Mouse (Mus musculus) C2C12 (cell line): ENCODE measurements around the gene Serinc4. TPM values are rescaled to one million over a fixed set of nuclear protein-coding genes. Genes with fewer than 3 reads are reported as not detected.
"Not testable (repeated sequence)": the region's sequence is repeated elsewhere in the genome, so short reads cannot be mapped to it uniquely, and the experiment has no call there.

ENCODE experiments used
- H3K27me3 ChIP-seq: one replicate; pipeline ENCODE4 v1.6.1; 2011; ENCODE audit not compliant: control insufficient read depth, insufficient read depth, insufficient read length
- H3K36me3 ChIP-seq: one replicate; pipeline ENCODE4 v1.6.1; 2011; ENCODE audit not compliant: control insufficient read depth, insufficient read depth
- H3K4me3 ChIP-seq: one replicate; pipeline ENCODE4 v1.5.1; 2011; ENCODE audit warnings: mild to moderate bottlenecking, control low read depth; ENCODE audit not compliant: poor library complexity, insufficient read depth, severe bottlenecking
- H3K79me2 ChIP-seq: one replicate; pipeline ENCODE4 v1.6.1; 2011; ENCODE audit not compliant: control insufficient read depth, insufficient read depth
- H3K79me3 ChIP-seq: one replicate; pipeline ENCODE4 v1.6.1; 2011; ENCODE audit warnings: low read depth, control low read depth
- H3ac ChIP-seq: one replicate; pipeline ENCODE3; 2011; ENCODE audit warnings: low read depth; ENCODE audit not compliant: control insufficient read depth, insufficient read length
- CEBPB ChIP-seq: IDR thresholded peaks from one replicate; pipeline ENCODE4 v1.6.1; 2011; ENCODE audit warnings: low read depth, mild to moderate bottlenecking, control low read depth, moderate library complexity
- CTCF ChIP-seq: IDR thresholded peaks from one replicate; pipeline ENCODE4 v1.5.1; 2011; ENCODE audit not compliant: control insufficient read depth, insufficient read depth, insufficient read length
- FOSL1 ChIP-seq: IDR thresholded peaks from one replicate; pipeline ENCODE4 v1.8.0; 2011; ENCODE audit warnings: mild to moderate bottlenecking, low read length; ENCODE audit not compliant: poor library complexity, insufficient read depth, severe bottlenecking
- MAX ChIP-seq: IDR thresholded peaks from one replicate; pipeline ENCODE4 v1.6.1; 2011; ENCODE audit warnings: mild to moderate bottlenecking, control low read depth
- MYOD1 ChIP-seq: IDR thresholded peaks from one replicate; pipeline ENCODE4 v1.6.1; 2011; ENCODE audit warnings: low read depth; ENCODE audit not compliant: control insufficient read depth, insufficient read length
- MYOG ChIP-seq: IDR thresholded peaks from one replicate; pipeline ENCODE4 v1.6.1; 2011; ENCODE audit not compliant: control insufficient read depth, insufficient read length; ENCODE audit errors: extremely low read depth
- USF1 ChIP-seq: IDR thresholded peaks from one replicate; pipeline ENCODE4 v1.6.1; 2011; ENCODE audit warnings: low read depth, mild to moderate bottlenecking, control low read depth, moderate library complexity
- polyA plus RNA-seq: library from polyadenylated mRNA; unstranded; fragments of >200 nt; fragmentation: generic; extraction: Trizol; gene quantifications from one replicate; pipeline ENCODE4 v1.2.1, GENCODE M21; 2012; ENCODE audit warnings: missing spikeins

Serinc4 gene
- polyA plus RNA-seq, 1 experiment, result 0.20 TPM

DNA sequence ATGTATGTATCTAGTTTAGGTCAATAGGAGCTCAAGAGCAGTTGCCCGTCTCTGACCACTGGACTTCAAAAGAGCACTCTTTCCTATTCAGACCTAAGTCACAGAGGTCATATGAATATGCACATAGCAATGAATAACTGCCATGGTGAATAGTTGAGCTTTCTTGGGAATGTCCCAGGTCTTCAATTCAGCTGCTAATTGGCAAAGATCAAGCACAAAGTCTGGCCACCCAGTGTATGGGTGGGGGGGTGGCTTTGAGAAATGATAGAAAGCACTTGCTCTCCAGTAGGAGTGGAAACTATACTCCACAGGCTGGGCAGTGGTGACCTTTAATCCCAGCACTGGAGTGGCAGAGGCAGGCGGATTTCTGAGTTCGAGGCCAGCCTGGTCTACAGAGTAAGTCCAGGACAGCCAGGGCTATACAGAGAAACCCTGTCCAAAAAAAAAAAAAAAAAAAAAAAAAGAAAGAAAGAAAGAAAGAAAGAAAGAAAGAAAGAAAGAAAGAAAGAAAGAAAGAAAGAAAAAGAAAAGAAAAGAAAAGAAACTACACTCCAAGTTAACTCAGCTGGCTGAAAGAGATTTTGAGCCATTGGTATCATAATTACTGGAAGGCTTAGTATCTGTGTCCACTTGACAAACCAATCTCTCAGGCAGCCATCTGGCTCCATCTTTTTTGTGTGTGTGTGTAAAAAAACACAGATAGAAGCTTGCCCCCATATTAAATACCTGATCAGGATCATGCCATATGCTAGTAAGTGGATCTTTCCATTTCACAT, 21.1 kb upstream of the Serinc4 start:
- peaks cover 2% of the 10 kb centered on the region for H3K79me3 ChIP-seq
- H3K36me3 ChIP-seq, result no peaks in the 10 kb centered on the region
- TF ChIP-seq CEBPB, result no peak
- TF ChIP-seq CTCF, result no peak
- no peak for TF ChIP-seq FOSL1
- TF ChIP-seq MAX, result no peak
- no peak for TF ChIP-seq MYOD1
- TF ChIP-seq USF1, result no peak
- no peak for TF ChIP-seq MYOG
- H3K27me3 ChIP-seq, result no peaks in the 10 kb centered on the region
- no peak overlapping the region for H3K4me3 ChIP-seq
- H3K79me2 ChIP-seq, result peaks cover 7% of the 10 kb centered on the region
- H3ac ChIP-seq, result no peak overlapping the region

DNA sequence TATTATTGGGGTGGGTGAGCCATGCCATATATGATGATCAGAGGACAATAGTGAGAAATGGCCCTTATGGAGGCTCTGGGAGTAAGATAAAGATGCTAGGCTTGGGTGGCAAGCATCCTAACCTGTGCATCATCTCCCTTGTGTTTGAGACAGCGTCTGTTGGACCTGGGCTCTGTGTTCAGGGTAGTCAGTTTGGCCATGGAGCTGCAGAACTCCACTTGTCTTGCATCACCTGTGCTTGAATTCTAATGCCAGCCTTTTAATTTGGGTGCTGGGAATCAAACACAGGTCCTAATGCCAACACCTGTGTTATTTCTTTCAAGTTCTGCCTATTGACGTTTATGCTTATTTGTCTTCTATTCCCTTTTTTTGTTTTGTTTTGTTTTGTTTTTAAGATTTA, 18.7 kb upstream of the Serinc4 start:
- peaks cover 23% of the 10 kb centered on the region for H3K79me2 ChIP-seq
- not testable (repeated sequence) for H3K27me3 ChIP-seq, H3K79me3 ChIP-seq, H3ac ChIP-seq, H3K36me3 ChIP-seq, H3K4me3 ChIP-seq

DNA sequence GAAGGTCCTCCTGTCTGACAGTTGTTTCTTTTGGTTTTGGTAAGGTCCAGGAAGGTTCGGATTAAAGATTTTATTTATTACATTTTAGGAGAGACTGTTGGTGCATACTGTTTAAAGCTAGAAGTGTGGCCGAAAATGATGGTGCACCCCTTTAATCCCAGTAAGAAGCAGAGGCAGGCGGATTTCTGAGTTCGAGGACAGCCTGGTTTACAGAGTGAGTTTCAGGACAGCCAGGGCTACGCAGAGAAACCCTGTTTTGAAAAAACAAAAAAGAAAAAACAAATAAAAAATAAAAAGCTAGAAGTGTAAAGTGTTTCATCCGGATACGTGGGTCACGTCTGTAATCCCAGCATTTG, 17.6 kb upstream of the Serinc4 start:
- H3K36me3 ChIP-seq, result no peaks in the 10 kb centered on the region
- H3K79me2 ChIP-seq, result peaks cover 24% of the 10 kb centered on the region
- H3K79me3 ChIP-seq, result peaks cover 8% of the 10 kb centered on the region
- no peaks in the 10 kb centered on the region for H3K27me3 ChIP-seq
- no peak overlapping the region for H3ac ChIP-seq
- TF ChIP-seq FOSL1 (no peak), MYOD1 (no peak), CTCF (no peak), MYOG (no peak), CEBPB (no peak), MAX (no peak), USF1 (no peak)
- H3K4me3 ChIP-seq, result peak overlapping the region; percentile 36

DNA sequence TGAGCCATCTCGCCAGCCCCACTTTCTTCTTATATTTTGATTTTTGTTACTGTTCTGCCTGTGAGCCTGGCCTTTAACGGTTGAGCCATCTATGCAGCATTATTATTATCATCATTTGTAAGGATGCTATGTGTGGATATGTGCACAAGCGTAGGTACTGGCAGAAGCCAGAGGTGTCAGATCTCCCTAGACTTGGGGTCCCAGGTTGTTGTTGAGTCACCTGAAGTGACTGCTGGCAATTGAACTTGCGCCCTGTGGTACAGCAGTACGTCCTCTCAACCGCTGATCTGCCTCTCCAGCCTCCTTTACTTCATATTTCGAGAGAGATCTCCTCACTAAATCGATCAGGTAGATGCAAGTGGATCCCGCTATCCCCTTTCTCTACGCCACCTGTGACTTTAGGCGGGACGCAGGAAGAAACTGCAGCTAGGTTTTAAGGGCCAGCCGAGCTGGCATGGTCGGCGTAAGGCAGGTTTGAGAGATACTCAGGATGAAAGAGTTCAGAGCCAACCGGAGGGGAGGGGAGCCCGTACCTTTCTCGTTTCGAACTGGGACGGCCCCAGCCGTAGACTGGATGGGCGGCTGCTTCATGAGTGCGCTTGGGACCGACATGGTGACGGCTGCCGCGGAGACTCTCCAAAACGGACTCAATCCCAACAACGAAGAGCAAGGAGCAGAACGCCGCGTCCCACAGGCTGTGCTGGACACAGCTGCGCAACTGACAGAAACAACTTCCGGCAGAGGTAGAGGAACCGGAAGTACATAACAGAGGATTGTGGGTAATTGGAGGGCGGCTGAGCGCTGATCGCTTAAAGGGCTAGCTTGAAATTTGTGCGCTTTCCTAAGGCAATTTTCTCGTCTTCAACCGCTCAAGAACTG, 17.0 kb upstream of the Serinc4 start, which contains the start of gene Mfap1b:
Mfap1b (minus strand) TSS at position 767 of the 879 bp plus-strand sequence.
- peak within 1 kb of the TSS; percentile 40 for H3ac ChIP-seq
- H3K27me3 ChIP-seq, H3K36me3 ChIP-seq, H3K79me3 ChIP-seq: not testable (repeated sequence)
- peaks cover 24% of the 10 kb centered on the region for H3K79me2 ChIP-seq
- peak within 1 kb of the TSS; percentile 36 for H3K4me3 ChIP-seq

DNA sequence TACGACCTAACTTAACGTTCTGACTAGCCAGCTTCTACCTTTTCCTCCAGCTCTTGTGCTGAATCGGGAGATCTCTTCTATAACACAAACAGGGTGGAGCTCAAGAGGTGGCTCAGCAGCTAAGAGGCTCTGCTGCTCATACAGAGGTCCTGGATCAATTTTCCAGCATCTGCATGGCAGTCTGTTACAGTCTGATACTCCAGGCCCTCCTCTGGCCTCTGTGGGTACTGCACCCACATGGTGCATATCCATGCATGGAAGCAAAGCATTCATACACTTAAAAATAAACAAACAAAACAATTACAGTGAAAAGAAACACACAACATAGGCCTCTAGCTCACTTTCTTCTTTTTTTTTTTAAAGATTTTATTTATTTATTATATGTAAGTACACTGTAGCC, 16.2 kb upstream of the Serinc4 start:
- not testable (repeated sequence) for H3K79me3 ChIP-seq, H3K36me3 ChIP-seq, H3ac ChIP-seq, H3K27me3 ChIP-seq, H3K4me3 ChIP-seq
- peaks cover 24% of the 10 kb centered on the region for H3K79me2 ChIP-seq

DNA sequence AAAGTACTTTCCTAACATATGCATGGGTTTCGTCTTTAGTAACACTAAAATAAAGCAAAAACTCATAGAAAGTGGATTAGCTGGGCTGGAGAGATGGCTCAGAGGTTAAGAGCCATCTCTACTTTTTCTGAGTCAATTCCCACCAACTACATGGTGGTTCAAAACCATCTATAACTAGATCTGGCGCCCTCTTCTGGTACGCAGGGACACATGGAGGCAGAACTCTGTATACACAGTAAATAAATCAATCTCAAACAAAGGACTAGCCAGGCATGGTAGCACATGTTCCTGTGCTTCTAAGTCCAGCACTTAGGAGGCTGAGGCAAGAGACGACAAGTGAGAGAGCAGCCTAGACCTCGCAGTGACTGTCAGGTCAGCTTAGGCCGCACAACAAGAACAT, 12.4 kb upstream of the Serinc4 start:
- peaks cover 24% of the 10 kb centered on the region for H3K79me2 ChIP-seq
- not testable (repeated sequence) for H3ac ChIP-seq, H3K27me3 ChIP-seq, H3K79me3 ChIP-seq, H3K4me3 ChIP-seq, H3K36me3 ChIP-seq
